Mouse (Mus musculus) heart, postnatal 0 days (tissue): ENCODE measurements around the gene Ushbp1.
"Not testable (repeated sequence)": the region's sequence is repeated elsewhere in the genome, so short reads cannot be mapped to it uniquely, and the experiment has no call there.

ENCODE experiments used
- CTCF ChIP-seq: IDR thresholded peaks from 2 replicates; pipeline ENCODE4 v1.5.1; 2016; ENCODE audit warnings: antibody characterized with exemption, control low read depth, low read depth
- EP300 ChIP-seq: IDR thresholded peaks from 2 replicates; pipeline ENCODE4 v1.6.1; 2016; ENCODE audit warnings: antibody characterized with exemption, low read depth

DNA sequence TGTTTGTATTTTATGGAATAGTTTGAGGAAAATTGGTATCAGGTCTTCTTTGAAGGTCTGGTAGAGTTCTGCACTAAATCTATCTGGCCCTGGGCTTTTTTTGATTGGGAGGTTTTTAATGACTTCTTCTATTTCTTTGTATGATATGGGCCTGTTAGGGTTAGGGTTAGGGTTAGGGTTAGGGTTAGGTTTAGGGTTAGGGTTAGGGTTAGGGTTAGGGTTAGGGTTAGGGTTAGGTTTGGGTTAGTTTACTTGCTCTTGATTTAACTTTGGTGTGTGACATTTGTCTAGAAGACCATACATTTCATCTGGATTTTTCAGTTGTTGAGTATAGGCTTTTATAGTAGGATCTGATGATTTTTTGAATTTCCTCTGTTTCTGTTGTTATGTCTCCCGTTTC lies 37.3 kb upstream of the Ushbp1 start:
- TF ChIP-seq CTCF, EP300: not testable (repeated sequence)
